Mouse (Mus musculus) liver, embryonic 14.5 days (tissue): ENCODE measurements around the gene Gm11992.

Experiments
- CTCF ChIP-seq: IDR thresholded peaks from 2 replicates; pipeline ENCODE4 v1.5.1; 2016; ENCODE audit warnings: antibody characterized with exemption, low read depth, control low read depth
- EP300 ChIP-seq: IDR thresholded peaks from 2 replicates; pipeline ENCODE4 v1.6.1; 2016; ENCODE audit warnings: antibody characterized with exemption, low read depth

DNA sequence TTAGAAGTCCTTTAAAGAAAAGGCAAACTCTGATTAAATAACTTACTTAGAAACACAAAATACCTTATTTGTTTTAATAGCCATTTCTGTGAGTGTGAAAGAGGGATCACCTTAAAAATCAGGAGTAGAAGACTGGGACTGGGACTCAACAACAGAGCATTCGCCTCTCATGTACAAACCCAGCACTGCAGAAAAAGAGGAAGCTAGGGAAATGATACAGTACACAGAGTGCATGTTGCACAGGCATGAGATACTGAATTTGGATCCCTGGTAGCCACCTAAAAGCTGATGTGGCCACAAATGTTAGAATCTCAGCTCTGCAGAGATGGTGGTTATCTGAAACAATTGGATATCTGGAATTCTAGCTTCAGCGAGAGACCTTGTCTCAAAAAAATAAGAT lies 16.9 kb upstream of the Gm11992 start:
- TF ChIP-seq CTCF = no peak
- TF ChIP-seq EP300 = no peak
